Mouse (Mus musculus): ENCODE measurements around the gene Rab37.

The Rab37 gene

DNA sequence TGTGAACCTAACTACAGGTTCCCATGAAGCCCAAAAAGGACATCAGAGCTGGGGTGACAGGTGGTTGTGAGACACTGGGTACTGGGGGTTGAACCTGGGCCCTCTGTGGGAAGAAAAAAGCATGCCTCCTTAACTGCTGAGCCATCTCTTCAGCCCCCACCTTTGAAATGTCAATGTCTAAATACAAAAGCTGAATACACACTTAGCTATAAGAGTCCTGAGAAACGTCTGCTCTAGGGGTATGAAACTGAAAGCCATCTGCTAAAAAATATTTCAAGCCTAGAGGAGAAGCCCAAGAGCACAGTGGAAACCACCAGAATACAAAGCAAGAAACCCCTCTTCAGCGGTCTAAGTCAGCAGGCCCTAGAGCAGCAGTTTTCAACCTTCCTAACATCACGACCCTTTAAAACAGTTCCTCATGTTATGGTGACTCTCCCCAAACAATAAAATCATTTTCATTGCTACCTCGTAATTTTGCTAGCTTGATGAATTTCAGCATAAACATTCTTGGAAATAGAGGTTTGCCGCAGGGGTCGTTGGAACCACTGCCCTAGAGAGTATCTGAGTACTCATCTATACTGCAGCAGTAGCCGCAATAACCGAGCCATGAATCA, 40.6 kb downstream of the Rab37 start:
- DNase-seq (ENCODE audit: low spot score in 2 of 2) = no peak

DNA sequence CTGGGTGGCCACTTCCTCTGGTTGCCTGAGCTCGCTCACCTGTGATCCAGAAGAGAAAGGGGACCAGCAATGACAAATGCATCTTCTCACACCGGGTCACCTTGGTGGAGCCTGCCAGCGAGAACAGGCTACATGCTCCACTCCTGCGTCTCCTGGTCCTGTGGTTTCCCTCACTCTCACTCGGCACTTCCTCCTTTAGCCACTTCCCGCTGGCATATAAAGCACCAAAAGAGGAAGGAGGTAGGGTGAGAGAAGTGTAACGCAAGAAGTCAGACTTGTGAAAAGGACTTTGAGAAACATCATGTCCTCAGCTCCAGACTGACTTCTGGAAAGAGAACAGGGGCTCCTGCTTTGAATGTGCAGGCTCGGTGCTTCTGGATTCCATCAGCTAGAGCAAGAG, 42.6 kb downstream of the Rab37 start, which contains the start of gene Cd300lf:
Gene Cd300lf, minus strand, starts transcription at position 193 of the 400 bp plus-strand sequence.
- DNase-seq (ENCODE audit: low spot score in 2 of 2) = peak; percentile 26 to 42

- no peak for DNase-seq (ENCODE audit: low spot score in 2 of 2)
Observed at GRCm38 (mm10) chr11:115138597-115139262, 47.5 kb downstream of the Rab37 start.

GRCm38 (mm10) chr11:115141970-115142369, 50.7 kb downstream of the Rab37 start:
- DNase-seq (ENCODE audit: low spot score in 2 of 2) = no peak

- DNase-seq (ENCODE audit: low spot score in 2 of 2) = no peak
Observed at GRCm38 (mm10) chr11:115147813-115148212, 56.6 kb downstream of the Rab37 start.

DNA sequence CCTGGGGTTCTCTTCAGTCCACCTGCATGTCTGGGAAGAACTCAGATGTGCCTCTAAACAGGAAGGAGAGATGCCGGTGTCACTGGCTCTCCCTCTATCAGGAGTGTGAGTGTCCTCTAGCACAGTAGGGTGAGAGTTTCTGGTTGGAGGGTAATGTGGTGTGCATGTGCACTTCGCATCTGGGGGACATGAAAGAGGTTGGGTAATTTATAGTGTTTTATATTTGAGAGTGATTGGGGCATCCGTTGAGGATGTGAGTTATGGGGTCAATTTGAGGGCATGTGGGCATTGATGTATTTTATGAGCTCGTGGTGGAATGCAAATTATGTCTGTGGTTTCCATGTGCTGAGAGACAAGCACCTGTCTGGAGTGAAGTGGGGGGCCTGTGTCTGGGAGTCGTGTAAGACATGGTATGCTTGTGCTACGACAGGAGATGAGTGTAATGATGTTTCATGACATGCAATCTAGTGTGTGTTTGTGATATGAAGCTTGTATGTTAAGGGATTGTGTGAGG, 59.6 kb downstream of the Rab37 start:
- DNase-seq (ENCODE audit: low spot score in 2 of 2) = no peak

- DNase-seq (ENCODE audit: low spot score in 2 of 2) = peak in 1 of 2 experiments; percentile 68
Observed at GRCm38 (mm10) chr11:115151755-115152429, 60.7 kb downstream of the Rab37 start.

GRCm38 (mm10) chr11:115153088-115153487, 61.9 kb downstream of the Rab37 start:
- no peak for DNase-seq (ENCODE audit: low spot score in 2 of 2)

DNA sequence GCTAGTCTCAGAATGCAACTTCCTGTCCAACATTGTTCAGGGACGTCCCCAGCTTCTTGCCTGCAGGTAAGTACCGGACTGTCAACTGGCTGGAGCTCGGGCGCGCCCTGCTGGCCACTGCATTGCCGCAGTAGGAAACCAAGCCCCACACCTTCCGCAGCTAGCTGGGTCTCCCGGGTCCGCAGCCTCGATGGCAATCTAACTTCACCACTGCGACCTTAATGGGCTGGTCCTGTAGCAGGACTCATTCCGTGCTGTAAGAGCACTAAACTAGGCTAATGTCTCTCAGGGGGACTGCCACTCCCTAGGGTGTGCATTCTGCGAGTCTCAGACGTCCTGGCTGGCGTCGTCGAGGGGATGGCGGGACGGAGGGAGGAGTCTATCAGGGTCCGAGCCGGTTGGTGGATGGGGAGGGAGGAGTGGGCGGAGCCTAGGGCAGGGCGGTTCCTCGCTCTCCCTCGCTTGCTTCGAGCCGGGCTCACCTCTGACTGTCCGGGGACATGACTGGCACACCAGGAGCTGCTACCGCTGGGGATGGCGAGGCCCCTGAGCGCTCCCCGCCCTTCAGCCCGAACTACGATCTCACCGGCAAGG, 62.6 kb downstream of the Rab37 start:
- DNase-seq (ENCODE audit: low spot score in 2 of 2) = peak; percentile 56 to 70

GRCm38 (mm10) chr11:115155053-115155634, 63.9 kb downstream of the Rab37 start:
- no peak for DNase-seq (ENCODE audit: low spot score in 2 of 2)

- no peak for DNase-seq (ENCODE audit: low spot score in 2 of 2)
Observed at GRCm38 (mm10) chr11:115157933-115158719, 66.9 kb downstream of the Rab37 start.

DNA sequence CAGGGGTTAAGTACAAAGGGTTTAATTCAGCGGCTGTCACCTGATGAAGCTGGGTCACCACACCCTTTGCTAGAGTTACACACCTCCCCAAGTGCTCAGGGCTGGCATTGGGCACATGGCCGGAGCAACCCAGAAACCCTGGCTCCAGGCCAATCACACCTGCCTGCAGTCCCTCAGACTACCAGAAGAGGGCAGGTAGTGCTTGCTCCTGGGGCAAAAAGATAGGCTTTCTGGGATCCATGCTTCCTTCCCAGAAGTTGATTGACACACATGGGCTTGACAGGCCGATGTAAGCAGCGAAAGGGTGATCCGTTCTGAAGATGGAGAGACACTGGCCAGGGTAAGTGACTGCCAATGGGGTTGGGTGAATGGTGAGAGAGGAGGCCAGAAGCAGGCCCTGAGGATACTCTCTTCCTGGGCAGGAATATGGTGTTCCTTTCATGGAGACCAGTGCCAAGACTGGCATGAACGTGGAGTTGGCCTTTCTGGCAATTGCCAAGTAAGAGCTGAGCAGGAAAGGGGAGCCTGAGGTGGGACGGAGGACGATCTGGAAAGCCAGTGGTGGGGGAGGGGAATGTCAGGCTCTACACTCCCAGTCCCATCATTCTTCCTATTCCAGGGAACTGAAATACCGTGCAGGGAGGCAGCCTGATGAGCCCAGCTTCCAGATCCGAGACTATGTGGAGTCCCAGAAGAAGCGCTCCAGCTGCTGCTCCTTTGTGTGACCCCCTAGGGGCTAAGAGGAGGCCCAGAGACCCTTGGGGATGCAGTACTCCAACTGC, 69.0 kb downstream of the Rab37 start:
- peak in 1 of 2 experiments; percentile 66 for DNase-seq (ENCODE audit: low spot score in 2 of 2)

DNA sequence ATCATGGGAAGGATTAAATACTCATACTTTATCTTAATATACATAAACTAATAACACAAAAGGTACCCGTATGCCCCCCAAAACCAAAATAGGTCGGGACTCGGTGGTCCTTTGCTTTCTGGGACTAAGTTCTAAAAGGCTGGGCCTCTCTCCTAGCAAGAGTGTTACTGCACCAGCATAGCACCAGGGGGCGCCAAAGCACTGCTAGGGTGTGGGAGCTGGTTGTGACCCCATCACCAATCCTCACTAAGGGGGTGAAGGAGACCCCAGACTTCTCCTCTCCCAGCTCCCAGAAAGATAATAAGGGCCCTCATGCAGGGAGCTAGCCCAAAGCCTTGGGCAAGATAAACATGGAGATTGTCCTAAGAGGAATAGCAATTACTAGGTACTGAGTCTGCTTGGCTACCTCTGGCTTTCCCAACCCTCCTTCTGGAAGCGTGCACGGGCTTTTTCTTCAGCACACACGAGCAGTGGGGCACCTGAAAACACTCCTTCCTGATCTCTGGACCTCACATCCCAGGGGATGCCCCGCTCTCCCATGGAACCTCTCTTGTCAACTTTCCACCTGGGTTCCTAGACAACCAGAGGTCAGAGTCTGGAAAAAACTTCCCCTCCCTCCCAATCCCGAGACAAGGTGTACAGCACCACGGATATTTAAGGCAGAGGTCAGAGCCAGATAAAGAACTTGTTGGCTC, 69.8 kb downstream of the Rab37 start:
- peak in 1 of 2 experiments; percentile 83 for DNase-seq (ENCODE audit: low spot score in 2 of 2)

GRCm38 (mm10) chr11:115161578-115162204, 70.5 kb downstream of the Rab37 start:
- no peak for DNase-seq (ENCODE audit: low spot score in 2 of 2)

DNA sequence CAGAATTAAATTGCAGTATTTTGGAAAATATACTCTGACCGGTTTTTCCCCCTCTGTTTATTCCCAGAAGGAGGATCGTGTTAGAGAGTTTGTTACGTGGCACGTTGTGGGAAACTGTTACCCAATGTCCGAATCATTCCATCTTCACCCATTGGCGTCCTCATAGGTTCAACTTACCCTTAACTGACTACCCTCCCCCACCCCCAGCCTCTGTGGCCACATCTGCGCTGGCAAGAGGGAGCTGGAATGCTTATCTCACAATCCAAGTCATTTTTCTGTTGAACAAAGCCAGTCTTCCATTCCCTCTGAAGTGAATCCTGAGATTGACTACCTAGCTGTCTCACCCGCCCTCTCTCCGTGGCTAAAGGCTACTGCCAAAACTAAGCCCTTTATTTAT, 71.0 kb downstream of the Rab37 start:
- no peak for DNase-seq (ENCODE audit: low spot score in 2 of 2)

DNA sequence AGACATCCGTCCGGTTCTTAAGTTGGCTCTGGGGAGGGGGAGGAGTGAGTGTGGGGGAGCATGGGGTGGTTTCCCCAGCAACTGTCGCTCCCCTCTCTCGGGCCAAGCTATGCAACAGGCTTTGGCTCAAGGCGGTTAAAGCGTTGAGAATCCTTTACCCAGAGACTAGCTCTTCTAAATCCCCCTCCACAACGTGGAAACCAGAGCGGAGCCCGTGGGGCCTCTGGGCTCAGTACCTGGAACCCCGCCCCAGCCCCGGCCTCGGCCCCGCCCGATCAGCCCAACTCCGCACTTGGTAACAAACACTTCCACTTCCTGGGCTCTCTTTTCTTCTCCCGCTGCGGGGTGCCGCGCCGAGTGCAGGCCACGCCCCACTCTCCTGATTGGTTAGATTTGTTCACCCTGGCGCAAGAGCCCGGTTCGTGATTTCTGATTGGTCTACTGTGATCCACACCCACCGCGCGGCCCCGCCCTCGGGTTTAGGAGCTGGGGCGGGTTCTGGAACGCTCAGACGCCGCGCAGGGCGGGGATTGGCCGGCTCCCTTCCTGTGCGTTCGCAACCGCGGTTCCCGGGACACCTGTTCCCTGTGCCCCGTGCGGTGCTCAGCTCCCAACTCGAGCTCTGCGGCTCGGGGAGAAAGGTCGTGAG, 71.7 kb downstream of the Rab37 start, which contains the start of gene Slc9a3r1:
Gene Slc9a3r1, plus strand, starts transcription at position 510 of the 649 bp plus-strand sequence.
- DNase-seq (ENCODE audit: low spot score in 2 of 2) = peak; percentile 94 to 95

DNA sequence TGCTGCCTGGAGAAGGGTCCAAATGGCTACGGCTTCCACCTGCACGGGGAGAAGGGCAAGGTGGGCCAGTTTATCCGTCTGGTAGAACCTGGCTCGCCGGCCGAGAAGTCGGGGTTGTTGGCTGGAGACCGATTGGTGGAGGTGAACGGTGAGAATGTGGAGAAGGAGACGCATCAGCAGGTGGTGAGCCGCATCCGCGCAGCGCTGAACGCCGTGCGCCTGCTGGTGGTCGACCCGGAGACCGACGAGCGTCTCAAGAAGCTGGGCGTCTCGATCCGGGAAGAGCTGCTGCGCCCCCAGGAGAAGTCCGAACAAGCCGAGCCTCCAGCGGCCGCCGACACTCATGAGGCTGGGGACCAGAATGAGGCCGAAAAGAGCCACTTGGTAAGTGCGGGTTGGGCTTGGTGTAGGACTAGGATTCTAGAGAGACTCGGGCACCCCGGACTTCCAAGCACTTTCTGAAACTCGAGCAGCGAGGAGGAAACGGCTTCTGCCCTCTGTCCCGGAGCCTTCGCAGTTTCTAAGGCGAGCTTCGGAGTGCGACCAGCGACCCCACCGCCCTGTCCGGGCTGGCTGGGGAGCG, 72.4 kb downstream of the Rab37 start:
- no peak for DNase-seq (ENCODE audit: low spot score in 2 of 2)

DNA sequence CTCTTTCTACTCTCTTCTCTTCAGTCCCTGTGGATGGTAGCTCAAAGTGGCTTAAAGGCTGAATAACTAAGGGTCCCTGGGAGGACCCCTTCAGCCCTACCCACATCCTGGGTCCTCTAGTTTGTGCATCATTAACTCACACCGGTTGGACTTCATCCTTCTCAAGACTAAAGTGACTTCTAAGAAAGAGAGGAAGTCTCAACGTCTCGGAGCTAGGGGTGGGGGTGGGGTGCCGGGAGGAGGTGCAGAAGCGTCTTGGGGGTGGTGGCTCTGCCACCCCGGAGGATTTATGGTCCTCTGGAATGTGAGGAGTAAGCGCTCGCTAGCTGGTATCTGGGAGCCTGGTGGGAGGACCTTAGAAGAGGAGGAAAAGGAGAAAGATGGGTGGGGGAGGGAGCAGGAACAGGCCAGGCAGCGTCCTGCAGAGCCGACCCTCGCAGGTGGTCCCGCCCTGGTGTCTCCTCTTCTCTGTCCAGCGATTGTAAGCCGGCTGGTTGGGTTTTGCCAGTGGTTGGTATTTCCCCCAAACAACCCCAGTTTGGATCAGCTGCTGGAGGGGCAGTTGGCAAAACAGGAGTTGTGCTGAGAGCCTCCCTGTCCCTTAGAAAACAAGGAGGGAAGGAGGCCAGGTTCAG, 73.2 kb downstream of the Rab37 start:
- no peak for DNase-seq (ENCODE audit: low spot score in 2 of 2)
